22 mouse cellular contexts compared by ENCODE assay signal in genomic region chr4:16852670-16853069, GRCm38 (mm10).
DNase-seq lines count a peak whose midpoint lies in the region; TF ChIP-seq lines count a peak whose summit lies in the region.
"Had no signal": no experiment of that assay in that cellular context is flagged by ENCODE, and none has a peak within 500 bp of the region (broad histone marks: within the 10 kb centered on the region; RNA-seq: fewer than 3 reads in every experiment).

No protein-coding gene starts in this region.

- peak; percentile 19 for DNase-seq in heart, postnatal 4 days
- DNase-seq in heart, adult 2 months: no peak
- peak; percentile 23 to 46 for DNase-seq in frontal cortex, postnatal 14 days (ENCODE audit: low spot score in 2 of 2)
- DNase-seq in left cerebral cortex, adult 9 months (ENCODE audit: low spot score in 2 of 2): peak; percentile 46 to 64
- peak; percentile 44 to 60 for DNase-seq in right cerebral cortex, postnatal 36 days (ENCODE audit: low spot score in 2 of 2)
- no peak for DNase-seq in natural killer cell, adult 2 months (ENCODE audit: low spot score in 2 of 2)
- no peak for DNase-seq in lung, postnatal 36 days
- no peak for DNase-seq in hindbrain, embryonic 10.5 days (ENCODE audit: low spot score)
- DNase-seq: adrenal gland, postnatal 25 days; cerebellum, adult 2 months; gastrocnemius, postnatal 36 days; kidney, adult 18-20 months; kidney, postnatal 36 days; lung, adult 18-20 months; retina, postnatal 1 day; thymus, postnatal 14 days had no signal

- WGBS in heart, adult 2 months: 61% methylated on average over 4 of the region's 4 CpGs
- WGBS in hindbrain, embryonic 10.5 days: 94% methylated on average over 4 of the region's 4 CpGs

- H3K36me3 ChIP-seq in heart, adult 2 months (ENCODE audit: control insufficient read depth, insufficient read depth, low read length): no peaks in the 10 kb centered on the region
- no peaks in the 10 kb centered on the region for H3K36me3 ChIP-seq in hindbrain, embryonic 10.5 days
- H3K36me3 ChIP-seq: G1E; limb, embryonic 13.5 days; neural tube, embryonic 15.5 days had no signal

- no peak overlapping the region for H3K27ac ChIP-seq in heart, adult 2 months
- H3K27ac ChIP-seq in hindbrain, embryonic 10.5 days: no peak overlapping the region
- H3K27ac ChIP-seq: hindbrain, embryonic 14.5 days; limb, embryonic 13.5 days; neural tube, embryonic 15.5 days had no signal

- TF ChIP-seq POLR2A in heart, adult 2 months (IDR thresholded peaks at IDR 0.05; ENCODE audit: insufficient read depth, low read depth, low read length): no peak

- TF ChIP-seq CTCF in heart, adult 2 months (IDR thresholded peaks at IDR 0.05): no peak

- no peaks in the 10 kb centered on the region for H3K79me2 ChIP-seq in heart, adult 2 months (replicated peaks; ENCODE audit: control insufficient read depth, insufficient read depth, low read length)

- no peak for TF ChIP-seq EP300 in heart, adult 2 months (IDR thresholded peaks at IDR 0.05; ENCODE audit: insufficient read depth, low read depth, low read length)

- no peak overlapping the region for H3K4me3 ChIP-seq in heart, adult 2 months
- H3K4me3 ChIP-seq in hindbrain, embryonic 10.5 days: no peak overlapping the region
- H3K4me3 ChIP-seq: erythroblast, embryonic 14.5 days; limb, embryonic 13.5 days; megakaryocyte, embryonic 14.5 days; neural tube, embryonic 15.5 days had no signal

- intact Hi-C loops in heart, adult 2 months (cut with DNase I): no loop called here

- no peaks in the 10 kb centered on the region for H3K27me3 ChIP-seq in heart, adult 2 months (ENCODE audit: control insufficient read depth, insufficient read depth, low read length)
- no peaks in the 10 kb centered on the region for H3K27me3 ChIP-seq in hindbrain, embryonic 10.5 days (ENCODE audit: insufficient read depth, poor library complexity, severe bottlenecking)
- H3K27me3 ChIP-seq: limb, embryonic 13.5 days; megakaryocyte, embryonic 14.5 days; neural tube, embryonic 15.5 days had no signal

- no peaks in the 10 kb centered on the region for H3K4me1 ChIP-seq in heart, adult 2 months (ENCODE audit: control insufficient read depth, insufficient read depth, low read length)
- H3K4me1 ChIP-seq in hindbrain, embryonic 10.5 days (replicated peaks): no peaks in the 10 kb centered on the region
- H3K4me1 ChIP-seq: limb, embryonic 13.5 days; neural tube, embryonic 15.5 days had no signal

- no peaks in the 10 kb centered on the region for H3K9me3 ChIP-seq in hindbrain, embryonic 10.5 days
- H3K9me3 ChIP-seq: G1E; limb, embryonic 13.5 days; megakaryocyte, embryonic 14.5 days; neural tube, embryonic 15.5 days had no signal

- H3K9ac ChIP-seq in heart, adult 2 months (ENCODE audit: low read depth, low read length): no peak overlapping the region
- H3K9ac ChIP-seq: hindbrain, embryonic 14.5 days; limb, embryonic 13.5 days; neural tube, embryonic 15.5 days had no signal

Comparison
In these comparisons a context has a peak if more than half of its experiments do, and no peak if none do; other contexts are left out.
1. DNase-seq: peak in heart, postnatal 4 days (single experiment), frontal cortex, postnatal 14 days (2 of 2), left cerebral cortex, adult 9 months (2 of 2) and right cerebral cortex, postnatal 36 days (2 of 2); none in heart, adult 2 months (0 of 2), natural killer cell, adult 2 months (0 of 2), lung, postnatal 36 days (single experiment) and hindbrain, embryonic 10.5 days (single experiment).